Mouse (Mus musculus): ENCODE measurements around the gene Prpf39. TPM values are rescaled to one million over a fixed set of nuclear protein-coding genes. Genes with fewer than 3 reads are reported as not detected.

The Prpf39 gene
- polyA plus RNA-seq, 1 experiment from 2014 or later, result 14.0 TPM

- whole genome bisulfite sequencing, result 5% methylated on average over 21 of the region's 21 CpGs
- Histone ChIP-seq H3K9me3 (ENCODE audit: control insufficient read depth) (no peaks in the 10 kb centered on the region), H3K4me1 (replicated peaks; ENCODE audit: control insufficient read depth, insufficient read depth, low read length) (0 out of 2 replicates have a peak, but pooled peaks cover 5% of the 10 kb centered on the region), H3K9ac (ENCODE audit: low read depth, low read length) (peak overlapping the region; percentile 73), H3K36me3 (ENCODE audit: control insufficient read depth, insufficient read depth) (no peaks in the 10 kb centered on the region), H3K27ac (ENCODE audit: low read depth, low read length) (peak overlapping the region; percentile 85), H3K4me3 (ENCODE audit: low read depth, low read length) (peak overlapping the region; percentile 95), H3K4me2 (replicated peaks; ENCODE audit: low read depth) (peak overlapping the region; percentile 93), H3K27me3 (replicated peaks; ENCODE audit: control insufficient read depth, insufficient read depth, low read length) (no peaks in the 10 kb centered on the region)
- no peak for TF ChIP-seq CTCF (IDR thresholded peaks at IDR 0.05; ENCODE audit: low read depth)
- no peak; the same call in 1 of the 2 replicates for ATAC-seq
Observed at GRCm38 (mm10) chr12:65072911-65073610, 36.9 kb downstream of the Prpf39 start.

GRCm38 (mm10) chr12:65073611-65074178 is 37.6 kb downstream of the Prpf39 start, which contains the start of gene Fkbp3:
TSS of gene Fkbp3 (minus strand) at chr12:65074007.
- Histone ChIP-seq H3K4me2 (replicated peaks; ENCODE audit: low read depth) (peak within 1 kb of the TSS; percentile 93), H3K9me3 (ENCODE audit: control insufficient read depth) (no peaks in the 10 kb centered on the region), H3K27ac (ENCODE audit: low read depth, low read length) (peak within 1 kb of the TSS; percentile 85), H3K36me3 (ENCODE audit: control insufficient read depth, insufficient read depth) (no peaks in the 10 kb centered on the region), H3K9ac (ENCODE audit: low read depth, low read length) (peak within 1 kb of the TSS; percentile 73), H3K4me3 (ENCODE audit: low read depth, low read length) (peak within 1 kb of the TSS; percentile 95), H3K27me3 (replicated peaks; ENCODE audit: control insufficient read depth, insufficient read depth, low read length) (no peaks in the 10 kb centered on the region), H3K4me1 (replicated peaks; ENCODE audit: control insufficient read depth, insufficient read depth, low read length) (0 out of 2 replicates have a peak, but pooled peaks cover 5% of the 10 kb centered on the region)
- peak; percentile 99 for ATAC-seq
- TF ChIP-seq CTCF (IDR thresholded peaks at IDR 0.05; ENCODE audit: low read depth), result no peak
- WGBS, result under 1% methylated on average over 36 of the region's 49 CpGs

GRCm38 (mm10) chr12:65074651-65075050 is 38.5 kb downstream of the Prpf39 start:
- H3K27me3 ChIP-seq (replicated peaks; ENCODE audit: control insufficient read depth, insufficient read depth, low read length), result no peaks in the 10 kb centered on the region
- TF ChIP-seq CTCF (IDR thresholded peaks at IDR 0.05; ENCODE audit: low read depth), result no peak
- WGBS, result 35% methylated on average over 7 of the region's 7 CpGs
- H3K9ac ChIP-seq (ENCODE audit: low read depth, low read length), result peak overlapping the region; percentile 4; the same call in 1 of the 2 replicates
- H3K4me1 ChIP-seq (replicated peaks; ENCODE audit: control insufficient read depth, insufficient read depth, low read length), result 0 out of 2 replicates have a peak, but pooled peaks cover 5% of the 10 kb centered on the region
- H3K27ac ChIP-seq (ENCODE audit: low read depth, low read length), result no peak overlapping the region
- peak overlapping the region; percentile 95 for H3K4me3 ChIP-seq (ENCODE audit: low read depth, low read length)
- no peak for ATAC-seq
- no peaks in the 10 kb centered on the region for H3K36me3 ChIP-seq (ENCODE audit: control insufficient read depth, insufficient read depth)
- peak overlapping the region; percentile 93 for H3K4me2 ChIP-seq (replicated peaks; ENCODE audit: low read depth)
- H3K9me3 ChIP-seq (ENCODE audit: control insufficient read depth), result no peaks in the 10 kb centered on the region

- Histone ChIP-seq H3K4me2 (replicated peaks; ENCODE audit: low read depth) (peak within 1 kb of the TSS; percentile 93), H3K27me3 (replicated peaks; ENCODE audit: control insufficient read depth, insufficient read depth, low read length) (no peaks in the 10 kb centered on the region), H3K4me3 (ENCODE audit: low read depth, low read length) (peak within 1 kb of the TSS; percentile 95), H3K4me1 (replicated peaks; ENCODE audit: control insufficient read depth, insufficient read depth, low read length) (0 out of 2 replicates have a peak, but pooled peaks cover 5% of the 10 kb centered on the region), H3K9ac (ENCODE audit: low read depth, low read length) (peak within 1 kb of the TSS; percentile 64), H3K36me3 (ENCODE audit: control insufficient read depth, insufficient read depth) (no peaks in the 10 kb centered on the region), H3K27ac (ENCODE audit: low read depth, low read length) (no peak within 1 kb of the TSS; the same call in none of the 2 replicates), H3K9me3 (ENCODE audit: control insufficient read depth) (no peaks in the 10 kb centered on the region)
- TF ChIP-seq CTCF (IDR thresholded peaks at IDR 0.05; ENCODE audit: low read depth), result no peak
- ATAC-seq, result peak; percentile 44
- WGBS, result 2% methylated on average over 39 of the region's 39 CpGs
Observed at GRCm38 (mm10) chr12:65075085-65075732, 39.1 kb downstream of the Prpf39 start, which contains the start of gene Fancm. TSS of gene Fancm (plus strand) at chr12:65075603.

- H3K27ac ChIP-seq (ENCODE audit: low read depth, low read length), result no peak overlapping the region; the same call in none of the 2 replicates
- peak overlapping the region; percentile 64 for H3K9ac ChIP-seq (ENCODE audit: low read depth, low read length)
- TF ChIP-seq CTCF (IDR thresholded peaks at IDR 0.05; ENCODE audit: low read depth), result no peak
- H3K4me1 ChIP-seq (replicated peaks; ENCODE audit: control insufficient read depth, insufficient read depth, low read length), result 0 out of 2 replicates have a peak, but pooled peaks cover 5% of the 10 kb centered on the region
- H3K9me3 ChIP-seq (ENCODE audit: control insufficient read depth), result no peaks in the 10 kb centered on the region
- WGBS, result under 1% methylated on average over 41 of the region's 41 CpGs
- H3K27me3 ChIP-seq (replicated peaks; ENCODE audit: control insufficient read depth, insufficient read depth, low read length), result no peaks in the 10 kb centered on the region
- no peaks in the 10 kb centered on the region for H3K36me3 ChIP-seq (ENCODE audit: control insufficient read depth, insufficient read depth)
- ATAC-seq, result peak; percentile 1; the same call in 1 of the 2 replicates
- H3K4me2 ChIP-seq (replicated peaks; ENCODE audit: low read depth), result peak overlapping the region; percentile 93
- H3K4me3 ChIP-seq (ENCODE audit: low read depth, low read length), result peak overlapping the region; percentile 95
Observed at GRCm38 (mm10) chr12:65075733-65076310, 39.7 kb downstream of the Prpf39 start.
